Comparison of ENCODE assay signal across 10 mouse cellular contexts in the genomic region with DNA sequence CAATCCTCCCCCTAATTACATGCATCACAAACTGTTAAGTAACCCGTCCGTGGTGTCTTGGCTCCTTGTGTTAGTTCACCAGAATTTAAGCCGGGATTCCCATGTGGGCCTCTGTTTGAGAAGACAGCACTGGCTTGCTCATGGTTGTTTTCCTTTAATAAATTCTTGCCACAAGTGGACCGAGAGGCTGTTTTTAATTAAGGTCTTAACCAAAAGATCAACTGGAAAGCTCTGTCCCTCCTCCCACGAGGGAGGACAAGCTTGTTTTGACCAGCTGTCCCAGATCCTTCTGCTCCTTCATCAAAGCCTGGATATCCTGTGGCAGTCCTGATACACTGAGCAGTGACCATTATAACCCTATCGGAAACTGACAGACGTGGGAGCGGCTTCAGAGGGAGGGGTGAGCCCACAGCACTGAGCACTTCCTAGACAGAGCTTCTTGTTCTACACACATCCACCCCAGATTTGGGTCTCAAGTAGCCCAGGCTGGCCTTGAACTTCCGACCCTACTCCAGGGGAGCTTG. TPM values are rescaled to one million over a fixed set of nuclear protein-coding genes. Genes with fewer than 3 reads are reported as not detected.
DNase-seq lines count a peak whose midpoint lies in the region; ATAC-seq and TF ChIP-seq lines count a peak whose summit lies in the region.
"Had no signal": no experiment of that assay in that cellular context is flagged by ENCODE, and none has a peak within 500 bp of the region (broad histone marks: within the 10 kb centered on the region; RNA-seq: fewer than 3 reads in every experiment).

No protein-coding gene starts in this region.

- no peaks in the 10 kb centered on the region; the same call in 1 of the 2 replicates for H3K36me3 ChIP-seq in midbrain, embryonic 11.5 days (ENCODE audit: control insufficient read depth, insufficient read depth, low read length)
- H3K36me3 ChIP-seq in midbrain, embryonic 15.5 days (replicated peaks), result no peaks in the 10 kb centered on the region
- H3K36me3 ChIP-seq in kidney, embryonic 14.5 days (ENCODE audit: control insufficient read depth, insufficient read depth, low read length), result peaks cover 3% of the 10 kb centered on the region; the same call in 1 of the 2 replicates
- H3K36me3 ChIP-seq in forebrain, postnatal 0 days (ENCODE audit: insufficient read depth), result no peaks in the 10 kb centered on the region
- H3K36me3 ChIP-seq in hindbrain, postnatal 0 days (ENCODE audit: insufficient read depth, low read length), result no peaks in the 10 kb centered on the region

- DNase-seq in midbrain, embryonic 11.5 days (ENCODE audit: low spot score, missing footprints), result no peak
- DNase-seq in lung, postnatal 14 days, result peak; percentile 5
- no peak for DNase-seq in forebrain, postnatal 0 days
- DNase-seq in hindbrain, postnatal 0 days (ENCODE audit: low spot score), result no peak
- no peak for DNase-seq in layer of hippocampus, postnatal 10 days (ENCODE audit: low spot score in 2 of 2)

- H3K4me3 ChIP-seq in midbrain, embryonic 11.5 days (ENCODE audit: low read depth, low read length), result no peak overlapping the region
- no peak overlapping the region for H3K4me3 ChIP-seq in midbrain, embryonic 15.5 days
- H3K4me3 ChIP-seq in kidney, embryonic 14.5 days (ENCODE audit: low read length), result no peak overlapping the region
- H3K4me3 ChIP-seq in forebrain, postnatal 0 days (ENCODE audit: low read depth, low read length), result no peak overlapping the region
- no peak overlapping the region for H3K4me3 ChIP-seq in hindbrain, postnatal 0 days (ENCODE audit: low read length)
- H3K4me3 ChIP-seq: heart, embryonic 15.5 days; midbrain, embryonic 10.5 days had no signal

- peak; percentile 54; the same call in 1 of the 2 replicates for ATAC-seq in midbrain, embryonic 11.5 days (ENCODE audit: low FRiP score)
- ATAC-seq in midbrain, embryonic 15.5 days (replicated peaks), result no peak
- ATAC-seq in erythroblast, adult 5-6 weeks (replicated peaks; ENCODE audit: low FRiP score, poor library complexity, severe bottlenecking), result peak; percentile 54
- ATAC-seq in kidney, embryonic 14.5 days (ENCODE audit: low FRiP score, low TSS enrichment), result peak; percentile 95
- ATAC-seq in forebrain, postnatal 0 days, result no peak
- no peak for ATAC-seq in hindbrain, postnatal 0 days

- no peaks in the 10 kb centered on the region for H3K4me1 ChIP-seq in midbrain, embryonic 11.5 days (ENCODE audit: control insufficient read depth, insufficient read depth, low read length)
- H3K4me1 ChIP-seq in midbrain, embryonic 15.5 days, result no peaks in the 10 kb centered on the region
- H3K4me1 ChIP-seq in kidney, embryonic 14.5 days (ENCODE audit: control insufficient read depth, insufficient read depth, low read length), result peaks cover 33% of the 10 kb centered on the region; the same call in 1 of the 2 replicates
- H3K4me1 ChIP-seq in forebrain, postnatal 0 days (ENCODE audit: insufficient read depth), result no peaks in the 10 kb centered on the region
- no peaks in the 10 kb centered on the region for H3K4me1 ChIP-seq in hindbrain, postnatal 0 days (ENCODE audit: insufficient read depth, low read length)
- H3K4me1 ChIP-seq: midbrain, embryonic 10.5 days had no signal

- 77% methylated on average over 9 of the region's 9 CpGs for WGBS in midbrain, embryonic 11.5 days
- 72% methylated on average over 9 of the region's 9 CpGs for WGBS in midbrain, embryonic 15.5 days
- WGBS in kidney, embryonic 14.5 days, result 21% methylated on average over 9 of the region's 9 CpGs
- WGBS in forebrain, postnatal 0 days, result 79% methylated on average over 9 of the region's 9 CpGs
- WGBS in hindbrain, postnatal 0 days, result 76% methylated on average over 9 of the region's 9 CpGs

- no peaks in the 10 kb centered on the region for H3K27me3 ChIP-seq in midbrain, embryonic 11.5 days (ENCODE audit: control insufficient read depth, insufficient read depth, low read length)
- H3K27me3 ChIP-seq in midbrain, embryonic 15.5 days (replicated peaks), result no peaks in the 10 kb centered on the region
- no peaks in the 10 kb centered on the region for H3K27me3 ChIP-seq in kidney, embryonic 14.5 days (ENCODE audit: control insufficient read depth, insufficient read depth, low read length)
- no peaks in the 10 kb centered on the region for H3K27me3 ChIP-seq in forebrain, postnatal 0 days (ENCODE audit: insufficient read depth, low read length)
- H3K27me3 ChIP-seq in hindbrain, postnatal 0 days (ENCODE audit: insufficient read depth, low read length), result no peaks in the 10 kb centered on the region
- H3K27me3 ChIP-seq: heart, embryonic 15.5 days had no signal

- no peaks in the 10 kb centered on the region for H3K9me3 ChIP-seq in midbrain, embryonic 11.5 days (ENCODE audit: control insufficient read depth, low read length)
- no peaks in the 10 kb centered on the region for H3K9me3 ChIP-seq in midbrain, embryonic 15.5 days
- H3K9me3 ChIP-seq in kidney, embryonic 14.5 days (ENCODE audit: control insufficient read depth, low read length), result no peaks in the 10 kb centered on the region
- no peaks in the 10 kb centered on the region for H3K9me3 ChIP-seq in forebrain, postnatal 0 days (ENCODE audit: low read length)
- H3K9me3 ChIP-seq in hindbrain, postnatal 0 days (ENCODE audit: low read length), result no peaks in the 10 kb centered on the region
- H3K9me3 ChIP-seq: heart, embryonic 15.5 days had no signal

- no peak overlapping the region for H3K9ac ChIP-seq in midbrain, embryonic 11.5 days (ENCODE audit: low read length)
- H3K9ac ChIP-seq in midbrain, embryonic 15.5 days, result no peak overlapping the region
- H3K9ac ChIP-seq in kidney, embryonic 14.5 days (ENCODE audit: low read depth, low read length), result no peak overlapping the region
- no peak overlapping the region for H3K9ac ChIP-seq in forebrain, postnatal 0 days
- no peak overlapping the region for H3K9ac ChIP-seq in hindbrain, postnatal 0 days (replicated peaks; ENCODE audit: low read length)
- H3K9ac ChIP-seq: heart, embryonic 15.5 days had no signal

- no peak for TF ChIP-seq CTCF in forebrain, postnatal 0 days (IDR thresholded peaks at IDR 0.05; ENCODE audit: low read depth)
- no peak for TF ChIP-seq CTCF in hindbrain, postnatal 0 days (IDR thresholded peaks at IDR 0.05; ENCODE audit: low read depth)

- no peak overlapping the region for H3K4me2 ChIP-seq in midbrain, embryonic 11.5 days
- H3K4me2 ChIP-seq in midbrain, embryonic 15.5 days, result no peak overlapping the region
- no peak overlapping the region for H3K4me2 ChIP-seq in kidney, embryonic 14.5 days (replicated peaks; ENCODE audit: low read depth, low read length)
- H3K4me2 ChIP-seq in forebrain, postnatal 0 days (ENCODE audit: low read depth), result no peak overlapping the region
- H3K4me2 ChIP-seq in hindbrain, postnatal 0 days (ENCODE audit: low read depth, low read length), result no peak overlapping the region
- H3K4me2 ChIP-seq: heart, embryonic 15.5 days had no signal

- H3K27ac ChIP-seq in midbrain, embryonic 11.5 days (ENCODE audit: low read depth, low read length), result no peak overlapping the region
- no peak overlapping the region for H3K27ac ChIP-seq in midbrain, embryonic 15.5 days
- peak overlapping the region; percentile 24; the same call in 1 of the 2 replicates for H3K27ac ChIP-seq in kidney, embryonic 14.5 days (ENCODE audit: low read depth, low read length)
- H3K27ac ChIP-seq in forebrain, postnatal 0 days (ENCODE audit: low read depth, low read length), result no peak overlapping the region
- H3K27ac ChIP-seq in hindbrain, postnatal 0 days, result no peak overlapping the region
- H3K27ac ChIP-seq: heart, embryonic 15.5 days; midbrain, embryonic 10.5 days had no signal

RNA-seq across cellular contexts. Expression of gene E2f3, which starts 28.1 kb away (rescaled TPM):
- 16.5 and 17.7 TPM in 2 replicates for polyA plus RNA-seq in midbrain, embryonic 11.5 days (2014; fragmentation: Nextera tagmentation; extraction: Ambion mirVana)
- polyA plus RNA-seq in midbrain, embryonic 15.5 days (2015; fragmentation: Nextera tagmentation; extraction: Ambion mirVana), result 4.7 and 4.9 TPM in 2 replicates
- 2.9 and 4.4 TPM in 2 replicates for total RNA-seq in erythroblast, adult 5-6 weeks (2015; ENCODE audit: low replicate concordance)
- total RNA-seq in erythroblast, adult 5-6 weeks (2017; ENCODE audit: low replicate concordance), result 2.4 and 4.1 TPM in 2 replicates
- polyA plus RNA-seq in kidney, embryonic 14.5 days (2014; fragmentation: Nextera tagmentation; extraction: Ambion mirVana), result 11.7 and 17.7 TPM in 2 replicates
- 8.5 and 11.3 TPM in 2 replicates for total RNA-seq in forebrain, postnatal 0 days (2014; rRNA removed)
- 2.5 and 3.5 TPM in 2 replicates for polyA plus RNA-seq in forebrain, postnatal 0 days (2015; fragmentation: Nextera tagmentation; extraction: Ambion mirVana)
- 9.5 and 12.4 TPM in 2 replicates for total RNA-seq in hindbrain, postnatal 0 days (2014; rRNA removed)
- polyA plus RNA-seq in hindbrain, postnatal 0 days (2015; fragmentation: Nextera tagmentation; extraction: Ambion mirVana), result 3.5 and 3.8 TPM in 2 replicates
- 10 to 100 TPM; 25.8 to 27.5 TPM for total RNA-seq in layer of hippocampus, postnatal 10 days (2021)

Comparison
In these comparisons a context has a peak if more than half of its experiments do, and no peak if none do; other contexts are left out.
1. ATAC-seq: peak in midbrain, embryonic 11.5 days (single experiment), erythroblast, adult 5-6 weeks (single experiment) and kidney, embryonic 14.5 days (single experiment); none in midbrain, embryonic 15.5 days (single experiment), forebrain, postnatal 0 days (single experiment) and hindbrain, postnatal 0 days (single experiment).